Mouse (Mus musculus) hindlimb bud, embryonic 11.5 days (tissue): ENCODE results near the gene Mepe.

Source experiments
- DNase-seq: peaks from one replicate; pipeline ENCODE4 v3.0.0-alpha.2; 2012; ENCODE audit warnings: low read depth, low spot score; ENCODE audit errors: extremely low spot score

The Mepe gene

DNA sequence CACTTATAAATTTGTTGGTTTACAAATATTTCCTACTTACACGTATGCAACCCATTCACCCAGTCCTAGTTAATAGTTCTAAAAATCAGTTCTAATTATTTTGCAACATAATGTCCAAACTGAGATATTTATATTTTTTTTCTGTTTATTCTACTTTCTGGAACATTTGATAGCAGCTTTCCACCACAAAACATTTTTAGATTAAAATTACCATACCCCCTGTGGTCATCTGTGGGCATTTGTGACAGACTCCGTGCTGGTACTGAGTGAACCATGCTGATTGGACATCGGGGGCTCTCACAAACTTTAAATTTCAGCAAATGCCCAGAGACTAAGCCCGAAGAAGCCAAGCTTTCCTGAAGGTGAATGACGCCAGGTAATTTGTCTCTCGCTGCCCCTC lies at the start of gene Mepe:
Gene Mepe (plus strand): TSS at position 301 of the 400 bp plus-strand sequence.
- no peak for DNase-seq

- no peak for DNase-seq
Observed at GRCm38 (mm10) chr5:104294201-104294600, 30.9 kb upstream of the Mepe start.

DNA sequence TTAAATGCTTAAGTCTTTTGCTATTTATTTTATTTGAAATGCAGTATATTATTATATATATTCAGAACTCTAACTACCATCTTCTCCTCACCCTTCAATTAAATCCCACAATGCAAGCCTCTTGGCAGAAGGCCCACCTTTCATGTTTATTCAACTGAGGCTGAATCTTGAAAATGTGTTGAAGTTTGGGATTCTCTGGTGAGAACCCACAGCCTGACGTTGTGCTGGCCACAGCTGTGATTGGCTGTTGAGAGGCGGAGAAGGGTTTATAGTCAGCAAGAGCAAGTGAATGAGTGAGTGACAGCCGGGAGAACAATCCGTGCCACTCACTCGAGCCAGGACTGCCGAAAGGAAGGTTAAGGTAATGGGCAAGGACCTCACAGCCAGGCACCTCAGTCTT lies 26.1 kb upstream of the Mepe start, which contains the start of gene Ibsp:
Gene Ibsp (plus strand): TSS at position 178 of the 400 bp plus-strand sequence.
- no peak for DNase-seq

- no peak for DNase-seq
Observed at GRCm38 (mm10) chr5:104314073-104314472, 11.1 kb upstream of the Mepe start.

DNA sequence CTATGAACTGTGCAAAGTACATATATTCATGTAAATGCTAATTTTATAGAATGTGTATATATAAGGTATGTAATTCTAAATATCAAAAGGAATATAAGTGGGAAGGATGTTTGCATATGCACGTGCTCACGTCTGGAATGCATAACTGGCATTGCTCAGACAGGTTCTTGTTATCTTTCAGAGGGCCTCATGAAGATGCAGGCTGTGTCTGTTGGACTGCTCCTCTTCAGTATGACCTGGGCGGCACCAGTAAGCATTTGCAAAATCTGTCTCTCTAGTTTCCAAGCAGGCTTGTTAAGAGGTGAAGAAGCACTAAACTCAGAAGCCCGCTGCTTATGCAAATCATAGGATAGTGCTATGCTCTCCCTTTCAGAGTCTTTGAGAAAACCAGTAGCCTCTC lies 1.8 kb downstream of the Mepe start:
- no peak for DNase-seq

GRCm38 (mm10) chr5:104327389-104327788 lies 2.3 kb downstream of the Mepe start:
- DNase-seq: no peak

DNA sequence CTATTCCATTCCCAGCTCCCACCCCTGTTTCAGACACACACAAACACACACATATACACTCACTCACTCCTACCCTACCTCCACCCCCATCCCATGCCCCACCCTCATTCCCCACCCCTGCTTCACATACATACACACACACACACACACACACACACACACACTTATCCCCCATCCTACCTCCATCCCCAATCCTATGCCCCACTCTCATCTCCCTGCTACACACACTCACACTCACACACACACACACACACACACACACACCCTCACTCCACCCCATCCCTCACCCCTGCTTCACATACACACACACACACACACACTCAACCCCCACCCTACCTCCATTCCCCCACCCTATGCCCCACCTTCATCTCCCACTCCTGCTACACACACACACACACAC lies 2.7 kb downstream of the Mepe start:
- DNase-seq: no peak

- DNase-seq: no peak
Observed at GRCm38 (mm10) chr5:104328317-104328850, 3.3 kb downstream of the Mepe start.

DNA sequence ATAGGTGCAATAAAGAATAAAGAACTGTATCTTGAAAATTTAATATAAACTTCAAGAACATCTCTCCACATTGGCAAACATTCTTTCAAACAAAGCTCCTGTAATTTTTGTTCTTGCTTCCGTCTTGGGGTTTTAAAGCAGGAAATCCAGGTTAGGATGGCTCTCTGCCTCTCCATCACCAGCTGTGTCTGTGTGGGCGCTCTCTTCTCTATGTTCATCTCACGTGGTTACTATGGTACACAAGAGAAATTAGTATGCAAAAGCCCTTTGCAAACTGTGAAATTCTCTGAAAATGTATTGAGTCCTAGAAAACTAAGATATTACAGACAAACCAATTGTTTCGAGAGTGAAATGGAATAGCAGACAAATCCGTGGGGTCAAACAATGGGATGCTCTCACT lies 4.3 kb downstream of the Mepe start:
- DNase-seq: no peak

DNA sequence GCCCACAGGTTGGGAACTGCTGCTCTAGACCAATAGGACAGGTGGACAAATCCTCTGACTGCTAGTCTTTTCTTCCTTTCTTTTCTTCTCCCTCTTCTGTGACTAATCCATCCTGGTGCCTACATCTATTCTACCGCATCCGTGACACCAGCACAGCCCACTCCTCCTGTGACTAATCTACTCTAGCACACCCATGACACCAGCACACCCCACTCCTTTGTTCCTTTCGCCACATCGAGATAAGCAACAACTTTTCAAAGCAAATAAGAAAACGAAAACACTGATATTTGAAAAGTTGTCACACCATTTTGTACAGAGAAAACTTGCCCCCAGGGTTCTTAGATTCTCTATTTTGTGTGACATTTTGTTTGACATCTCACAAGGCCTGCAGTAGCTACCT lies 5.0 kb downstream of the Mepe start:
- no peak for DNase-seq

DNA sequence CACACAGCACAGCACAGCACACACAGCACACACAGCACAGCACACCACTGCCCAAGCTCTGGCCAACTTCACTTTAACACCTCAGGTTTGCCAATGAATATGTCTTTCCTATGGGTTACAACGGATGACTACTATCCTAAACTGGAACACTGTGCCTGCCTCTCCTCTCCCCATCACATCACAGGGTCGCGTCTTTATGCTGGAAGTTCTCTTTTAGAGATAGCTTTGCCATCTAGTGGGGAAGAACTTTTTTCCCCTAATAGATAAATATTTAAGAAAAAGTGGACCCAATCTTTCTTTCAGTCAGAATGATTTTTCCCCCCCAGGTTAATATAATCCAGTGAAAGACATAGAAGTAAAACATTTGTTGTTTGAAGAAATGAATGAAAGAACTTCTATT lies 7.2 kb downstream of the Mepe start:
- DNase-seq: no peak

DNA sequence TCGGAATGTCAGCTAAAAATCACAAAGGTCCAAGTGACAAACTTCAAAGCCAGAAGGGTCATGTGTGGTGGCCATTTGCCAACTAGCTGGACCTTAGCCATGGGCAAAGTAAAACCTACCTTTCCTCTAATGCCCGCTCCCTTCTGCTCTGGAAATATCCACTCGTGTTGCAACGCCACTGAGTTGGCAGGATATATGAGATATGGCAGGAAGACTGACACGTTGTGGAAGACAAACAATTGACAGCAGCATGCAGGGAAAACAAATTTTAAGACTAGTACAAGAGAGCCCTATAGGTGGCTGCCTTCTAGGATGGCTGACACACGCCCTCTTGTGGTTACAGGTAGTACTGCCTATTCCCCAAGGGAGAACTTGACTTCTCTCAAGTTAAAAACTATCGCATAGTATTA lies 8.1 kb downstream of the Mepe start:
- DNase-seq: peak; percentile 44

DNA sequence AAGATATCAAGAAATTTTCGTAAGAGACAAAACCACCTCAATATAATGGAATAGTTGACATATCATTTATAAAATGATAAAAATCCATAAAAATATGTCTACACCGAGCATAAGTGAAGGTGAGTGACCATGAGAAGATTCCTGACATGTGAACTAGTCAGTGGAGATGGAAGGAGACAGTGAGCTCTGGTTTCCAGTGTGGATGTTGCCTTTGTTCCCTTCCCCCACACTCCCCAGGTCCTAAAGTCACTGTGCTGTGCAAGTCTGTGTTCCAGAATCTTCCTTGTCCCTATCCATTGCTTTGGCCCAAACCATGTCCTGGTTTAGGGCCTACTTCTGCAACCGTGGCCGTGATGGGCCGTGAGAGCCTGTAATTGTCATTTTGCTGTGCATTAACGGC lies 8.5 kb downstream of the Mepe start:
- no peak for DNase-seq

- DNase-seq: no peak
Observed at GRCm38 (mm10) chr5:104334516-104334915, 9.4 kb downstream of the Mepe start.

DNA sequence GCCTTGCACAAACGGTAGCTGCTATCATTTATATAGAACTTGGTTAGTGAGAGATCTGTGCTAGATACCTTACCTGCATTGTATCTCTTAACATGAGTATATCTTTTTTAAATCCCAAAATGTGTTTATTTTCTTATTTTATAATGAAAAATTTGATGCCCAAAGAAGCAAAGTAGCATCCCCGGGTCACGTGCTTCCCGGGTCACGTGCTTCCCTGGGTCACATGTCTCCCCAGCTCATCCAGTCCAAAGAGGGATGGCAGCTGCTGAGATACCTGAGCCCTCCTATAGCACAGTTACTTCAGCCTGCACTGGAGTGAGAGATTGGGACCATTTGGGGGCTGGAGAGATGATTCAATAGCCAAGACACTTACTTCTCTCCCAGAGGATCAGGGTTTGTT lies 10.8 kb downstream of the Mepe start:
- DNase-seq: no peak

GRCm38 (mm10) chr5:104337491-104337890 lies 12.4 kb downstream of the Mepe start:
- DNase-seq: no peak

DNA sequence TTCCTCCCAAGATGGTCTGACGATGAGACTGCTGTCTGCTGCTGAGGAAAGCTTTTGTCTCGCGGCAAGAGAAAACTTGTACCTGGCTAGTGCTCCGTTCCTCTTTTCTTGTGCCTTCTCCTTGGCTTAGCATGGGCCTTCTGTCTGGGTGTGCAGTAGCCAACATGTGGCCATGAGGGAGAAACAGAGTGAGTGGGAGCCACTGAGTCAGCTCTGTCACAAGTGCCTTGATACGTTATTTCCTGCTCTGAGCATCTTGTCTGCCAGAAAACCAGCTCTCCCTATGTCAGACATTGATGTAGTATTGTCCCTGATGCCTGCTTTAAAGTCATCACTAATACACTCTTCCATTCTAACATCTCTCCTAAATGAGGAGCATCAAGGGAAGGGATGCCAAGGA lies 13.9 kb downstream of the Mepe start:
- DNase-seq: no peak

DNA sequence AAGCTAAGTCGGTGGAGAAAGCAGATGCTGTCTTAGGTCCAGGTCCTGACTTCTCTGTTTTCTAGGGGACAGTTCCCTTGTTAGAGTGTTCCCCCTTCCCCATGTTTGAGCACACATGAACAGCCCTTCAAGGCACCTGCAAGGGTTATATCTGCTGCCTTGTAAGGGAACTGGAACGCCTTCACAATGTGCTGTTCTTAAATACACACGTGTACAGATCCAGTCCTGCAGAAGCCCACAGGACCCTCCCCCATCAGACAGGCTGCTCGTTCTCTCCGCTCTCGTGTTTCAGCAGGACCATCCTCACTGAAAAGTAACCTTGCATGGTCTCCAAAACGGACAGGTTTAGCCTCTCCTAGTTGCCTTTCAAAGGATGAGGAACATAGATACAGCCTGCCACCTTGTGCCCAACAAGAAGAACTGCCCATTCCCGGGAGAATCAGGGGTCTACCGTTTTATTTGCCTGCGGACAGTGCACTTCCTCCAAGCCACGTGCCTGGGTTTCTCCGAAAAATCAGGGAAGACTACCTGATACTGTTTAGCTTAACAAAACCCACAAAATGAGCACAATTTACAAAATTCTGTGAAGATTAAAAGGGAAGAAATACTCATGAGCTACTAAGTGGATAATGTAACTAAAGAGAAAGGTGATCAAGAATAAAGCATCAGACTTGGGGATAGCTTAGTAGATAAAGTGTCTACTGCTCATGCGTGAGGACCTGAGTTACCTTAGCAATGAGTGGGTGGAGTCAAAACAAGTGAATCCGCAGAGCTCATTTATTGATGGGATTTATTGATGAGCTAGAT lies 14.8 kb downstream of the Mepe start:
- DNase-seq: no peak

DNA sequence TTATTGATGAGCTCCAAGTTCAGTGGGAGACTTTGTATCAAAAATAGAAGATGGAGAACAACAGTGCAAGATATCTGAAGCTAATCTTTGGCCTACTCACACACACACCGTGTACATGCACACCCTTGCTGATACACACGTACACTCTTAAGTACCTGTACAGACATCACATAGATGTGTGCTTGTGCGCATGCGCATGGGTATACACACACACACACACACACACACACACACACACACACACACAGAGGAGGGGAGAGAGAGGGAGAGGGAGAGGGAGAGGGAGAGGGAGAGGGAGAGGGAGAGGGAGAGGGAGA lies 15.3 kb downstream of the Mepe start:
- no peak for DNase-seq

- no peak for DNase-seq
Observed at GRCm38 (mm10) chr5:104342881-104343280, 17.8 kb downstream of the Mepe start.

DNA sequence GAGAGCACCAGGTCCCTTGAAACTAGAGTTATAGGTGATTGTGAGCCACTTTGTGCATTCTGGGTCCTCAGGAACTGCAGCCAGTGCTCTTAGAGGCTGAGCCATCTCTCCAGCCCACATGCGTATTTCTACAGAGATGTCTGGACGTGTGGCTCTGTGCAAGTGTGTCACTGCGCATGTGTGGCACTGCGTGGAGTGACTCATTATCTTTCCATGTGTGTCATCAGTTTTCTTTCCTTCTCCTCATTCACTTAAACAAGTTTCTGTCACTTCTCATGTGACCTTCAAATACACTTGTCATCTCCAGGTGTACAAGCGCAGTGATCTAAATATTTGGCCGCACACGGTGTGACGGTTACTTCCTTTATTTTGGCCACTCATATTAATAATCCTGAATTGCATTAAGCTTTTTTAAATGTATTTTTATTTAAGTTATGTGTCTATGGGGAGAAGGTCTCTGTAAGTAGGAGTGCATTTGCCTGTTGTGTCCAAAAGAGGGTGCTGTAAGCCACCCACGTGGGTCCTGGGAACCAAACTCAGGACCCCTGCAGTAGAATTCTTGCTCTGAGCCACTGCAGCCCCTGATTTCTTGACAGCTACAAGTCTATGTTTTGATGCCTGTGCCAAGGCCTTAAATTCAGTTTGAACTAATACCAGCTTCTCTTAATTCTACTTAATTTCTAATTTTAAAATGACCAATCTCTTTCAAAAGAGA lies 19.6 kb downstream of the Mepe start:
- DNase-seq: no peak

GRCm38 (mm10) chr5:104345241-104345630 lies 20.1 kb downstream of the Mepe start:
- DNase-seq: no peak
